Mouse (Mus musculus): ENCODE results near the gene Hist1h2bn.

The Hist1h2bn gene

DNA sequence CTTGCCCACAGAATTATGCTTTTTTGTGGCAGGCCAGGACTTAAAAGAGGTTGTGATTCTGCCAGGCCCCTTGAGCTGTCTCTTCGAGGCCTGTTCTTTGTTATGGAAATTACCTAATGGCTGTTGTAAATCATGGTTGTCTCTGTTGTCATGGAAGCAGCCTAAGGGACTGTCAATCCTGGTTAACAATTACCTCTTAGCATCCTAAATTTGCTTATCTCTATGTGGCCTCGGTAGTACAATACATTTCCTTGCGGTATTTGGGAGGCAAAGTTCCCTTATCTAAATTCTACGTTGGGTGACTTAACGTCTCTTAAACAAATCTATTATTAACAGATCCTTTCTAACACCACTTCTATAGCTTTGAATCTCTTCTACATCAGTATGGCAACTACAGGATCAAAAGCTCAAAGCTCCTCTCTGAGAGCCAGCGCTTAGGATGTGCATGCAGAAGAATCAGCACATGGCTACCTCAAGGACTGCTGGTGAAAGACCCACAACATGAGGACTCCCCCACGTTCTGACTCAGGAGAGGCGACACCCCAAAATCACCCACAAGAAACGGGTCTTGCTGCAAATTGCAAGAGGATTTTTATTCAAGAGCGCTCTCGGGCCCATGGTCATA, 25.9 kb upstream of the Hist1h2bn start:
- DNase-seq (ENCODE audit: low read depth, low spot score): no peak

DNA sequence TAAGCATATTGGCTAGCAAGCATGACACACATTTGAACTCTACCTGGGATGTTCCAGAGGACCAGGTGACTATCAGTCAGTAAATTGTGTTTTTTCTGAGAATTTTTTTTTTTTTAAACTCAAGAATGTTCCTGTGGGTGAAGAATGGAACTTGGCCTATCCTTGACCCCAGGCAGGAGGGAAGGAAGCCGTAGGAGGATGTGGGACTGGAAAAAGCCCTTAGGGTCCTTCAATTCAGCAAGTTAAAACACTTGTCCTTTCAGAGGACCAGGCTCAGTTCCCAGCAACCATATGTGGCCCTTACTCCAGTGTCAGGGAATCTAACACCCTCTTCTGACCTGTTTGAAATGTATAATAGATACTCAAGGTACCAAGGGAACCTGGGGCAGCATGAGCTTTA, 24.4 kb upstream of the Hist1h2bn start:
- peak; percentile 34 for DNase-seq (ENCODE audit: low read depth, low spot score)

DNA sequence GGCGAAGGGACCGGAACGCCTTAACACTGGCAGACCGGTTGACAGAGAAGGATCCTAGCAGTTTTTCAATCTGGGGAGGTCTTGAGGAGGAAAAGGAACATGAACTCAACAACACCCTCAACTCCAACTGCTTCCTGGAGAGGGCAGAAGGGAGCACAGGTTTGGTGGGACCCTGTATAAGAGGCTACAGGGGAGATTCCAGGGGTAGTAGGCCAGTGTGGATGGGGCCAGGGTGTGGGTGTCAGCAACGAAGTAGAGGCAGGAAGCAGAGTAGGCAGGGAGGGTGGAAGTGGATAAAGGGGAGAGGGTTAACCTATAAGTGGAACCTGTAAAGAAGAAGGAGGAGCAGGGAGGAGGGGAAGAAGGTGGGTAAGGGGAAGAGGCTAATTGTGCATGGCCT, 20.5 kb upstream of the Hist1h2bn start:
- DNase-seq (ENCODE audit: low read depth, low spot score): peak; percentile 52

DNA sequence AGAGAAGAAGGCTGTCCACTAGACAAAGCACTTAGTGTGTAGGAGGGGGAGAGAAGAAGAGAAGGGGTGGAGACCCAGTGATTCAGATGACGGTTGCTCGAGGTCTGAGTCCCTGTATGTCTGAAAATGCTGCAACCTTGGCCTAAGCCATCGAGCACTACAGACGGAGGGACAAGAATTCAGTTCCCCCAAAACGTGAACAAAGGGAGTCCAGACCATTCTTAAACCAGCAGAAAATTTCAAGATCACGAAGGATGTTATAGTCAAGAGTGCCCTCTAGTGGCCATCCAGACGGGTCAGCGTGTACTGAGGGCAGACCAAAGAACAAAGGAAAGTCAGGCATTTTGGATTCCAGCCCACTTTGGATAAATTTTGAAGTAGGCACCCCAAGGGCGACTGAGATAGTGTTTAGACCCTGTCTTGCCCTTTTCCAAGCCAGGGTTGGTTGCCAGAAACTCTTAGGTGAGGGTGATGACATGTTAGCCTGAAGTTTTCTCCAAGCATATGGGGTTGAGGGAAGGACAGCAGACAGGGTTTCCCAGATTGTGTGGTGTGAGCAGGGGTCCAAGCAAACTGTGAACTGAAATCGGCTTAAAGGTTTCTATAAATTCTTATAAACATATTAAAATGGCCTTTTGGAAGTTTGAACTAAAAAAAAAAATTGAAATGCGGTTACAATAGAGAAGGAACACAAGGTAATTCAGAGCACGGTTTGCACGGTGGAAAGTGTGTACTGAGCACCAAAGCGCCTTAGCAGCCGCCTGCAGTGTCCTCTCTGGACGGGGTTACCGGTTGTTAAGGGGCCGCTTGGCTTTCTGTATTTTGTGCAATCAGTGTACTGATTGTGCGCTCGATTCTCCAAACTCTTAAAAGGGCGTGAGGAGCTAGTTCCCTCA, 19.7 kb upstream of the Hist1h2bn start:
- peak; percentile 96 for DNase-seq (ENCODE audit: low read depth, low spot score)

DNA sequence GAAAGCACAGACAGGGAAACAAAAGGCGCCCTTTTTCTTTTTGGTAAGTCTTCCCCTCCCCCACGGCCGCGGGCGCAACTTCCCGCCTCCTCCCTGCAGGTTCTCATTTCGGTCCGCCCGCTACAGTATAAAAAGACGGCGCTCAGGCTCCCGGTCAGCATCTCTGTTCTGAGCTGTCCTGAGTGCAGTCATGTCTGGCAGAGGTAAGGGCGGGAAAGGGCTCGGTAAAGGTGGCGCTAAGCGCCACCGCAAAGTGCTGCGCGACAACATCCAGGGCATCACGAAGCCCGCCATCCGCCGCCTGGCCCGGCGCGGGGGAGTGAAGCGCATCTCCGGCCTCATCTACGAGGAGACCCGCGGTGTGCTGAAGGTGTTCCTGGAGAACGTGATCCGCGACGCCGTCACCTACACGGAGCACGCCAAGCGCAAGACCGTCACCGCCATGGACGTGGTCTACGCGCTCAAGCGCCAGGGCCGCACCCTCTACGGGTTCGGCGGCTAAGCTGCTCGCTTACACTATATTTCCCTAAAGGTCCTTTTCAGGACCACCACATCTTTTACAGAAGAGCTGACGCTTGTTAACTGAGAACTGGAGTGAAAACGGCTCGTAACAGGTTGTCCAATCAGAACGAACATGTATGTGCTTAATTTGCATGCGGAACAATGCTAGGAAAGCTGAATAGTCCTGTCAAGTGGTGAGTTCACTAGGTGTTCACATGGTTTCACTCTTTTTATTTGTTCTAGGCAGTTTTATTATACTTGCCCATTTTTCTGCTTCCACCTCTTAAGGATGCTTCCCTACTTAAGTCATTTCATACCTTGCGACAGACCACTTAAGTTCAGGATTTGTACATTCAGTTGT, 18.8 kb upstream of the Hist1h2bn start, which contains the start of gene Hist1h4j:
Hist1h4j (plus strand) TSS at position 159 of the 862 bp plus-strand sequence.
- peak; percentile 88 for DNase-seq (ENCODE audit: low read depth, low spot score)

DNA sequence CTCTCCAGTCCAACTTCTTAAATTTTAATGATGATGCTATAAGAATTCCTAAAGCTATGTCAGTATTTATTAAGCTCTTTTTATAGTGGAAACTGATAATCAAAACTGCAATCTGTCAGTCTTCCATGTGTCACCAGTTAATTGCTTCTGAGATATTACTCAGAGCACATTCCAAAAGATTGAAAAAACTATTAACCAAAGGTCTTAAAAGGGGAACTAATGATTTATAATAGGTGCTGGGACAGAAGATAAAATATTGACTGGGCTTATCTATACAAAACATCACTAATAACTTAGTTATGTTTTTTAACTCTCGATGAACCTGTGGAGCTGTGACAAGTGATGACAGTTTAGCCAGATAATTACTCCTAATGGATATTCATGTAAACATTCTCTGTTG, 8.9 kb upstream of the Hist1h2bn start:
- no peak for DNase-seq (ENCODE audit: low read depth, low spot score)

DNA sequence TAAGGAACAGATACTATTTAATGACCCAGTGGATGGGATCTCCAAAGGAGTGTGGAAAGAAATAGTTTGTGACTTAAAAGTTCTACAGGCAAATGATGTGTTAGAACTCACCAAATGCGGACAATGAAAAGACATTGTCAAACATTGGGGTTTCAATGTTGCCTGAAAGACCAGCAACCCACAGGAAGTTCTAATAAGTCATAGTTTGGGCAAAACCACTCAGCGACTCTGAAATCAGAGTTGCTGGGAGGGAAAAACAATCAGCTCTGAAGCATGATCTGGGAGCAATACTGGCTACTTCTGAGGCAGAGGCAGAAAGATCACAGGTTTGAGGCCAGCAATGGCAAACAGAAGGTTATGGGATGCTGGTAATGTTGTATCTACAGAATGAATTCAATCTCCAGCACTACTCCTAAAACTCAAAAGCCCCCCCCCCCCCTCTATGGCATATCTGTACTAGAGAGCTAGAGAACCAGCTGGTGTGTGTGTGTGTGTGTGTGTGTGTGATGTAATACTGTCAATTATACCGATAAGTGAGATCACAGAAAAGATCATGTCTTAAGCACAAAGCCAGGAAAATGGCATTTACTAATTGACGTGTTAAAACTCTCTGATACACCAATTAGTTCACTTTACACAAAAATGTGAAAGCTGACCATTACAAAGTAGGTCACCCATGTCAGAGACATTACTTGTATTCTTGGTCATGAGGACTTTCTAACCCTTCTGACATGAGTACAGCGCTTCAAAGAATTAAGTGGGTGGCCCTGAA, 4.3 kb upstream of the Hist1h2bn start:
- DNase-seq (ENCODE audit: low read depth, low spot score): peak; percentile 63

DNA sequence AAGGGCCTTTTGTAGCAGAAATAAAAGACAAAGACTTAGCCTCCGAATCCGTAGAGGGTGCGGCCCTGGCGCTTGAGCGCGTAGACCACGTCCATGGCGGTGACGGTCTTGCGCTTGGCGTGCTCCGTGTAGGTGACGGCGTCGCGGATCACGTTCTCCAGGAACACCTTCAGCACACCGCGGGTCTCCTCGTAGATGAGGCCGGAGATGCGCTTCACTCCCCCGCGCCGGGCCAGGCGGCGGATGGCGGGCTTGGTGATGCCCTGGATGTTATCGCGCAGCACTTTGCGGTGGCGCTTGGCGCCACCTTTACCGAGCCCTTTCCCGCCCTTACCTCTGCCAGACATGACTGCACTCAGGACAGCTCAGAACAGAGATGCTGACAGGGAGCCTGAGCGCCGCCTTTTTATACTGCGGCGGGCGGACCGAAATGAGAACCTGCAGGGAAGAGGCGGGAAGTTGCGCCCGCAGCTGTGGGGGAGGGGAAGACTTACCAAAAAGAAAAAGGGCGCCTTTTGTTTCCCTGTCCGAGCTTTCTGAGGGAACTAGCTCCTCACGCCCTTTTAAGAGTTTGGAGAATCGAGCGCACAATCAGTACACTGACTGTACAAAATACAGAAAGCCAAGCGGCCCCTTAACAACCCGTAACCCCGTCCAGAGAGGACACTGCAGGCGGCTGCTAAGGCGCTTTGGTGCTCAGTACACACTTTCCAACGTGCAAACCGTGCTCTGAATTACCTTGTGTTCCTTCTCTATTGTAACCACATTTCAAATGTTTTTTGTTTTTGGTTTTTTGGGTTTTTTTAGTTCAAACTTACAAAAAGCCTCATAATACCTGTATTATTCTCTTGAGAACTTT, 3.5 kb upstream of the Hist1h2bn start, which contains the start of gene Hist1h4k:
Hist1h4k (minus strand) TSS at position 347 of the 859 bp plus-strand sequence.
- DNase-seq (ENCODE audit: low read depth, low spot score): peak; percentile 88

DNA sequence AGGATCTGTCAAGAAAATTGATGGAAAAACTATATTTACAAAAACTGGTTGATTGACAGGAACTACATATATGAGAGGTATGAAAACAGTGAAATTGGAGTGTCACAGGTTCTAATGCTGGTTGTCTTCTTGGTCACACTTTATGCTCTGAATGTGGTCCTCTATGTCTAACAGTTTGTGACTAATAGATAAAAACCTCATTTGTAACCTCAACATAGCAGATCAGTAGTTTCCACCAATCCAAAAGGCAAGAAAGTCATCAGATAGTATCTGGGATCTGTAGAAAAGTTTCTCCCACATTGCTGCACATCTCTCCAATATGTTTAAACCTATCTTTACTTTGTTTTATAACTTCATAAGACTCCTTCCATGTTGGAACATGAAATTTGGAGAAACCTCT, 2.5 kb upstream of the Hist1h2bn start:
- peak; percentile 43 for DNase-seq (ENCODE audit: low read depth, low spot score)

DNA sequence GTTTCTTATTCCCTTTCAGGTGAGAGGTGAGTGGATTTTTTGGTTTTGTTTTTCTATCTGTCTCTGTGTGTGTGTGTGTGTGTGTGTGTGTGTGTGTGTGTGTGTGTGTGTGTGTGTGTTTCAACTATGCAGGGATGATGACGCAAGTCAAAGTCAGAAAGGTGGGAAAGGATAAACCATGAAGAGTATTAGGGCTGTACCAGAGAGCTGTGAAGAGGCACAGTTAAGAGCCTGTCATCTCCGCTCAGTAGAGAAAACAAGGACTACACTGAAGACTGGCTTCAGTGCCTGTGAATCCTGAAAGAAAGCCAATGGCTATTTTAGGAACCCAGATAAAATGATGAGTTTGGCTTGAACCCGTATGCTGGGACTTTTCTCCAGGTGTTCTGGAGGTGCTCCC, 2.1 kb upstream of the Hist1h2bn start:
- DNase-seq (ENCODE audit: low read depth, low spot score): peak; percentile 35

DNA sequence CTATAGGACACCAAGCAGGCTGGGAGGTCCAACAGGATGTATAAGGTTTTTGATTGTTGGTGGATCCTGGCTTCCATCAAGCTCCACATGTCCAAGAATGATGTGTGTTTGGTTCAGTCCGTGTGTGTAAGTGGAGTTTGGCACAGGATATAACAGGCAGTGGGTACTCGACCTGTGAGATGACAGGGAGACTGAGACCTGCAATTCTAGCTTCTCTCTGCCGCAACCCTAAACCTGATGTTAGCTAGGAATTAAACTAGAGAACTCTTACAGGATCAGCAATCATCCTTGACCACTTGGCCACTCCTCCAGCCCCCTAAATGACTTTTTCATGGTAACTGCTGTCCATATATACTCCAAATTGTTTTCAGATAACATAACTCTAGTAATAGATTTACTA, 1.6 kb upstream of the Hist1h2bn start:
- peak; percentile 57 for DNase-seq (ENCODE audit: low read depth, low spot score)

DNA sequence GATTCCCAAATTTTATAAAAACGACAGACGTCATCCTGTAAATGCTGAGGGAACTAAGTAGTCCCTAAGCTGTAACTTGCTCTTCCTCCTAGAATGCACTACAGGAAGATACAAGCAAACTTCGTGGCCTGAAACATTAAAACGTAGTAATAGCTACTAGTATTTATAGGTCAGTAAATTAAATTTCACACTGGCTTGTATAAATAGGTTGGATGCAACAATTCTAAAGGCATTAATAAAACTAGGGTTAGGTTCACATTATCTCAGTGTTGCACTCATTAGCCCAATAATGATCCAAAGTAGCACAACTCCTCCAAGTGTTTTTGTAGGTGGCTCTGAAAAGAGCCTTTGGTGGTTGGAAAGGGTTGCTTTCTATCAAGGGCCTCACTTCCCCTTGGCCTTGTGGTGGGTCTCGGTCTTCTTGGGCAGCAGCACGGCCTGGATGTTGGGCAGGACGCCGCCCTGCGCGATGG, 836 bp upstream of the Hist1h2bn start:
- peak; percentile 56 for DNase-seq (ENCODE audit: low read depth, low spot score)

DNA sequence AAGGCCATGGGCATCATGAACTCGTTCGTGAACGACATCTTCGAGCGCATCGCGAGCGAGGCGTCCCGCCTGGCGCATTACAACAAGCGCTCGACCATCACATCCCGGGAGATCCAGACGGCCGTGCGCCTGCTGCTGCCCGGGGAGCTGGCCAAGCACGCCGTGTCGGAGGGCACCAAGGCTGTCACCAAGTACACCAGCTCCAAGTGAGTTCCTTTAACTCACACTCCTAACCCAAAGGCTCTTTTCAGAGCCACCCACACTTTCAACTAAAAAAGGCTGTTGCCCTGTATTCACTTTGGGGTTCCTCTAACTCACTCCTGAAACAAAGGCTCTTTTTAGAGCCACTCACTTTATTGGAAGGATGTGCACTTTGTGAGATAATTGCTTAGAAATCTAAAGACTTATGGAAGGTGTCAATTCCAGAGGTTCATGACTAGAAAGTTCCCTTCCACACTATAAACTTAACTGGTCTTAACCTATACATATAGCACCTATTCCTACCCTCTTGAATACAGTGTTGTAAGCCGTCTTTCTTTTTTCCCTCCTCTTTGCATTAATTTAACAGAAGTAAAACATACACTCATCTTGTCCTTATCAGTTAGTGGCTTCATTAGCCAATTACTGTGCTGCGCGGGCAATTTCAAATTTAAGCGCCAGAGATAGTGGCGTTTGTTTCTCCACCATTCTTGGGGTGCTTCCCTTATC, 525 bp downstream of the Hist1h2bn start:
- peak; percentile 73 for DNase-seq (ENCODE audit: low read depth, low spot score)

DNA sequence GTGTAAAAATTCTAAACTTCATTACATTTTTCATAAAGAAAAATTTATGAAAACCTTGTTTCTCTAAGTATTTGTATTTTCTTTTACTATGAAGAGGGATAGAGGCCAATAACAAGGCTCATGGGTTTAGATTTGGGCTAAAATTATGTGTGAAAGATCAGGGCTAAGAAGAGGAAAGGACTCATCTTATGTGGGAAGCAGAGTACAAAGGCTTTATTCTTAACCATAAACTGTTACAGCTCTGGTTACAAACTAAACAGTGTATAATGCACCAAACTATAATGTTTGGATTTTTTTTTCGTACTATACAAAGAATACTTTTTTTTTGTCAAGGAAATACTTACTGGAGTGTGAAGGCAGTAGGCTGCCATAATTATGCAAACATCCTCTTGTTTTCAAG, 1.8 kb downstream of the Hist1h2bn start:
- no peak for DNase-seq (ENCODE audit: low read depth, low spot score)

DNA sequence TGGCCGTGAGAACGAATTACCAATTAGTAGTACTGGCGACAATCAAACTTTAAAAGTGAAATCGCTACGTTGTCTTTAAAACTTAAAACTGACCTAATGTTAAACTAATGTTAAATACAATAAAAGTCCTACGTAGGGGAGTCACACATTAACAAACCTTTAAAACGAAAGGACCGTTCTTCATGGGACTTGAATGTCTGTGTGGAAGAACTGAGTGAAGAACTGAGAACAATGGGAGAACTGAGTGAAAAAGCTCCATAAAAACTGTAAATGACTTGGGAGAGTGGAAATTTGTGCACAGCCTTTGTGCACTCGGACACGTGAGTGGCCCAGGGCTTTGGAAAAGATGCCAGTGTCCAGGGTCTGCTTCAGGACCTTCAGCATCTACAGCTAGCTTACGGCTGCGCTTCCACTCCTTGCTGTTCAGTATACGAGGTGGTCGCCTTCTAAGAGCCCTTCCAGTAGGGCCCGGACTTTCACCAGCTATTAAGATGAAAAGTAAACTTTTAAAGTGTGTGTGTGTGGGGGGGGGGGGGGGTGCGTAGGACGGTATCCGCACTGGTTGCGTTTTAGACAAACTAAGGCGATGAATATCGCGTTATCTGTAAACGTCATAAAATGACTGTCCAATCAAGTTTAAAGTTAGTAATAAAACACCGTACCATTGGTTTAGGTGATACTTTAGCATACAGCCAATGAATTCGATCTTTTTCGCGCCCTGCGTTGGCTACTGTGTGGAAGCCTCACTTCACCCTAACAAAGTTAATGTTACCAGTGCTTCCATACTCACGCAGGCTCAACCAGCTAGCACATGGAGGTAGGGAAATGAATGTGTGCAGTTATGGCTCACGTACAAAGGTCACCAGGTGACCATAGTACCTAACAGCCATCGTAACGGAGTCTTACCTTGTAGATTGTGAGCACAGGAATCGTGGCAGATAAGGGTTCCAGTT, 25.2 kb downstream of the Hist1h2bn start:
- DNase-seq (ENCODE audit: low read depth, low spot score): peak; percentile 95

DNA sequence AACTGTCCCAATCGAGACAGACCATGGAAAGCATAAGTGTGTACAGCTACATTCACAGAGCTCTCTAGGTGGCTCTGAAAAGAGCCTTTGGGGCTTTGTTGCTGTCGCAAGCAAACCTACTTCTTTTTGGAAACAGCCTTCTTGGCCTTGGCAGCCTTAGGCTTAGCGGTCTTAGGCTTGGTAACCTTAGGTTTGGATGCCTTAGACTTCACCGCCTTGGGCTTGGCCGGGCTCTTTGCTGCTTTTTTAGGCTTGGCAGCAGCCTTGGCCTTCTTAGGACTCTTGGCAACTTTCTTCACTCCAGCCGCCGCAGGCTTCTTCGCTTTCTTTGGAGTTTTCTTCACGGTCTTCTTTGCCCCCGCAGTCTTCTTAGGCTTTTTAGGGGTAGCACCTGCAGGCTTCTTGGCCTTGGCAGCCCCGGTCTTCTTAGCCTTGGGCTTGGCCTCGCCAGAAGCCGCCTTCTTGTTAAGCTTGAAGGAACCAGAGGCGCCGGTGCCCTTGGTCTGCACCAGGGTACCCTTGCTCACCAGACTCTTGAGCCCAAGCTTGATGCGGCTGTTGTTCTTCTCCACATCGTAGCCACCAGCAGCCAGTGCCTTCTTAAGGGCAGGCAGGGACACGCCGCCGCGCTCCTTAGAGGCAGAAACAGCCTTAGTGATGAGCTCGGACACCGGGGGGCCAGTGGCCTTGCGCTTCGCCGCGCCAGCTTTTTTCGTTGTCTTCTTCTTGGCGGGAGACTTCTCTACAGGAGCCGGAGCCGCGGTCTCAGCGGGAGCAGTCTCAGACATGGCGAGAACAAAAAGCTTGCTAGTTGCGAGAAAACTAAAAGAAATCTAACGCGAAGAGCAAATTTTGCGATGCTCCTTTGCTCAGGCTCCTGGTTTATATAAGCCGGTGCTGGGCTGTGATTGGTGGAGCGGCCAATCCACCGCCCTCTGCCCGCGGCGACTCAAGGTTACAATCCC, 26.1 kb downstream of the Hist1h2bn start, which contains the start of gene Hist1h1b:
Hist1h1b (minus strand) TSS at position 859 of the 965 bp plus-strand sequence.
- peak; percentile 89 for DNase-seq (ENCODE audit: low read depth, low spot score)

DNA sequence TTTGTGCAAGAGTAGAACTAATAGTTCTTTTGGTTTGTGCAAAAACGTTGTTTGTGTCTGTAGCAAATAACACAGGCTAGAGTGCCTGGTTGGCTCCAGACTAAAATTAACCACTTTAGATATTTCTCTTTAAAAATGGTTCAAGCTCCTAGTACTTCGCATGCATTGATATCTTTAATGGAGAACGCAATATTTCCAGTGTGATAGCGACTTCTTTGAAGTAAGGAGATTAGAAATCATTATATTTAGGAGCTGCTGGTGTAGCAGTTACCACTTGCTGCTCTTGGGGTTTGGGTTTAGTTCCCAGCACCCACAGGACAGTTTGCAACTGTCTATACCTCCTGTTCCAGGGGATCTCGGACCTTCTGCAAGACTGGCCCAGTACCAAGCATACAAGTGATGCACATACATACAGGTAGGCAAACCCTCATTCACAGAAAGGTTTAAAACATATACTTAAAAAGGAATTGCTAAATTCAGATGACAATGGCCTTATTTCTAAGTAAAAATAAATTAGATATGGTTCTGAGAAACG, 27.2 kb downstream of the Hist1h2bn start:
- DNase-seq (ENCODE audit: low read depth, low spot score): peak; percentile 49
